In the genomic region with DNA sequence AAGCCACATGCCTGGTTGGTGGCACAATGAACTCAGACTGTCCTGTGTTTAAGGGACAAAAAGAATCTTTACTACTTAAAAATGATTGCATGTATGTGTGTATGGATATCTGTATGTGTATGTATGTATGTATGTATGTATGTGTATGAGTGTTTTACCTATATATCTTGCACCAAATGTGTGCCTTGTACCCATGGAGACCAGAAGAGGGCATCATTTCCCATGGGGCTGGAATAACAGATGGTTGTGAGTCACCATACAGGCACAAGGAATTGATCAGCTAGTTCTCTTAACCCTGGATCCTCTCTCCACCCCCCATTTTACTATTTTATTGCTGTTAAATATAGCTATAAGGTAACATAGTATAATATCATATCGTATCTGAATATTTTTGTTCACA, we compare ENCODE assay signal across 31 mouse cellular contexts. TPM values are rescaled to one million over a fixed set of nuclear protein-coding genes. Genes with fewer than 3 reads are reported as not detected.
DNase-seq lines count a peak whose midpoint lies in the region; ATAC-seq and TF ChIP-seq lines count a peak whose summit lies in the region.
"Had no signal": no experiment of that assay in that cellular context is flagged by ENCODE, and none has a peak within 500 bp of the region (broad histone marks: within the 10 kb centered on the region; RNA-seq: fewer than 3 reads in every experiment).

No protein-coding gene starts in this region.

- TF ChIP-seq EP300 in heart, adult 2 months (IDR thresholded peaks at IDR 0.05; ENCODE audit: insufficient read depth, low read depth, low read length): no peak
- TF ChIP-seq EP300 in lung, postnatal 0 days (IDR thresholded peaks at IDR 0.05): no peak
- TF ChIP-seq EP300 in stomach, postnatal 0 days (optimal IDR thresholded peaks at IDR 0.05): no peak

- ATAC-seq in lung, postnatal 0 days: no peak
- no peak for ATAC-seq in stomach, postnatal 0 days (ENCODE audit: low FRiP score, low TSS enrichment)
- ATAC-seq: forebrain, embryonic 14.5 days; hindbrain, embryonic 16.5 days had no signal

- WGBS in heart, adult 2 months: 89% methylated on average over 1 of the region's 1 CpGs
- 97% methylated on average over 1 of the region's 1 CpGs for WGBS in lung, postnatal 0 days
- 94% methylated on average over 1 of the region's 1 CpGs for WGBS in stomach, postnatal 0 days
- WGBS in embryonic facial prominence, embryonic 10.5 days: 92% methylated on average over 1 of the region's 1 CpGs

- no peaks in the 10 kb centered on the region for H3K79me2 ChIP-seq in heart, adult 2 months (replicated peaks; ENCODE audit: control insufficient read depth, insufficient read depth, low read length)

- no peak overlapping the region for H3K9ac ChIP-seq in heart, adult 2 months (ENCODE audit: low read depth, low read length)
- no peak overlapping the region for H3K9ac ChIP-seq in lung, postnatal 0 days (replicated peaks; ENCODE audit: low read depth)
- no peak overlapping the region for H3K9ac ChIP-seq in stomach, postnatal 0 days (ENCODE audit: low read length)
- H3K9ac ChIP-seq: embryonic facial prominence, embryonic 12.5 days; heart, embryonic 13.5 days; kidney, embryonic 15.5 days; limb, embryonic 13.5 days; neural tube, embryonic 15.5 days had no signal

- no peak for DNase-seq in heart, adult 2 months
- no peak for DNase-seq in heart, postnatal 14 days
- no peak for DNase-seq in layer of hippocampus, adult 2 months (ENCODE audit: low spot score in 2 of 2)
- DNase-seq in layer of hippocampus, postnatal 25 days (ENCODE audit: extremely low spot score in 1 of 2, low spot score in 1 of 2): no peak
- DNase-seq in lung, postnatal 0 days (ENCODE audit: low spot score): no peak
- DNase-seq in lung, postnatal 10 days: no peak
- no peak for DNase-seq in stomach, postnatal 0 days (ENCODE audit: low spot score)
- DNase-seq in embryonic facial prominence, embryonic 10.5 days (ENCODE audit: low spot score): no peak
- DNase-seq: adrenal gland, postnatal 10 days; cerebellum, adult 8-10 months; cerebellum, postnatal 25 days; heart, postnatal 10 days; kidney, adult 11 months; layer of hippocampus, adult 9-11 months; midbrain, embryonic 14.5 days; retina, postnatal 1 day; right cerebral cortex, postnatal 25 days; spleen, adult 18-20 months; thymus, adult 18-20 months; thymus, postnatal 25 days had no signal

- no peaks in the 10 kb centered on the region for H3K9me3 ChIP-seq in lung, postnatal 0 days (ENCODE audit: low read length)
- no peaks in the 10 kb centered on the region for H3K9me3 ChIP-seq in stomach, postnatal 0 days (ENCODE audit: control insufficient read depth, low read length)
- peaks cover 2% of the 10 kb centered on the region; the same call in 1 of the 2 replicates for H3K9me3 ChIP-seq in embryonic facial prominence, embryonic 10.5 days
- H3K9me3 ChIP-seq: embryonic facial prominence, embryonic 12.5 days; neural tube, embryonic 15.5 days had no signal

- H3K4me2 ChIP-seq in lung, postnatal 0 days (replicated peaks; ENCODE audit: low read depth, low read length): no peak overlapping the region
- no peak overlapping the region for H3K4me2 ChIP-seq in stomach, postnatal 0 days (replicated peaks; ENCODE audit: low read depth)
- H3K4me2 ChIP-seq: embryonic facial prominence, embryonic 12.5 days; heart, embryonic 13.5 days; kidney, embryonic 15.5 days; limb, embryonic 13.5 days; neural tube, embryonic 15.5 days had no signal

- TF ChIP-seq POLR2A in heart, adult 2 months (IDR thresholded peaks at IDR 0.05; ENCODE audit: insufficient read depth, low read depth, low read length): no peak

- H3K27me3 ChIP-seq in heart, adult 2 months (ENCODE audit: control insufficient read depth, insufficient read depth, low read length): no peaks in the 10 kb centered on the region
- no peaks in the 10 kb centered on the region for H3K27me3 ChIP-seq in lung, postnatal 0 days (replicated peaks; ENCODE audit: insufficient read depth, low read length)
- H3K27me3 ChIP-seq in stomach, postnatal 0 days (ENCODE audit: control insufficient read depth, insufficient read depth, low read length): no peaks in the 10 kb centered on the region
- H3K27me3 ChIP-seq in embryonic facial prominence, embryonic 10.5 days (replicated peaks; ENCODE audit: low read depth, poor library complexity, severe bottlenecking): peaks cover 7% of the 10 kb centered on the region

- H3K27ac ChIP-seq in heart, adult 2 months: no peak overlapping the region
- H3K27ac ChIP-seq in layer of hippocampus, adult 2 months: no peak overlapping the region
- H3K27ac ChIP-seq in lung, postnatal 0 days (ENCODE audit: low read length): no peak overlapping the region
- no peak overlapping the region for H3K27ac ChIP-seq in stomach, postnatal 0 days (replicated peaks)
- no peak overlapping the region for H3K27ac ChIP-seq in embryonic facial prominence, embryonic 10.5 days (replicated peaks)
- H3K27ac ChIP-seq: embryonic facial prominence, embryonic 12.5 days; heart, embryonic 13.5 days; hindbrain, embryonic 10.5 days; kidney, embryonic 15.5 days; limb, embryonic 13.5 days; macrophage; neural tube, embryonic 15.5 days had no signal

- H3K4me1 ChIP-seq in heart, adult 2 months (ENCODE audit: control insufficient read depth, insufficient read depth, low read length): no peaks in the 10 kb centered on the region
- no peaks in the 10 kb centered on the region for H3K4me1 ChIP-seq in lung, postnatal 0 days (ENCODE audit: insufficient read depth, low read depth, low read length)
- no peaks in the 10 kb centered on the region for H3K4me1 ChIP-seq in stomach, postnatal 0 days (replicated peaks; ENCODE audit: control insufficient read depth, insufficient read depth)
- 0 out of 2 replicates have a peak, but pooled peaks cover 1% of the 10 kb centered on the region for H3K4me1 ChIP-seq in embryonic facial prominence, embryonic 10.5 days
- H3K4me1 ChIP-seq: embryonic facial prominence, embryonic 12.5 days; heart, embryonic 13.5 days; kidney, embryonic 15.5 days; limb, embryonic 13.5 days; neural tube, embryonic 15.5 days had no signal

- H3K36me3 ChIP-seq in heart, adult 2 months (ENCODE audit: control insufficient read depth, insufficient read depth, low read length): no peaks in the 10 kb centered on the region
- no peaks in the 10 kb centered on the region for H3K36me3 ChIP-seq in lung, postnatal 0 days (ENCODE audit: insufficient read depth, low read length)
- no peaks in the 10 kb centered on the region for H3K36me3 ChIP-seq in stomach, postnatal 0 days (ENCODE audit: control insufficient read depth, insufficient read depth, low read length)
- no peaks in the 10 kb centered on the region for H3K36me3 ChIP-seq in embryonic facial prominence, embryonic 10.5 days (replicated peaks)
- H3K36me3 ChIP-seq: embryonic facial prominence, embryonic 12.5 days; G1E; heart, embryonic 13.5 days; hindbrain, embryonic 10.5 days; kidney, embryonic 15.5 days; limb, embryonic 13.5 days; neural tube, embryonic 15.5 days had no signal

- TF ChIP-seq CTCF in heart, adult 2 months (IDR thresholded peaks at IDR 0.05): peak; percentile 33
- peak; percentile 63 for TF ChIP-seq CTCF in layer of hippocampus, adult 2 months (conservative IDR thresholded peaks at IDR 0.05)
- TF ChIP-seq CTCF in lung, postnatal 0 days (IDR thresholded peaks at IDR 0.05): peak; percentile 31
- peak; percentile 53 for TF ChIP-seq CTCF in stomach, postnatal 0 days (IDR thresholded peaks at IDR 0.05; ENCODE audit: low read depth)

- no peak overlapping the region for H3K4me3 ChIP-seq in heart, adult 2 months
- H3K4me3 ChIP-seq in layer of hippocampus, adult 2 months: no peak overlapping the region
- no peak overlapping the region for H3K4me3 ChIP-seq in lung, postnatal 0 days (ENCODE audit: low read depth, low read length)
- H3K4me3 ChIP-seq in stomach, postnatal 0 days (ENCODE audit: low read depth, low read length): no peak overlapping the region
- H3K4me3 ChIP-seq in embryonic facial prominence, embryonic 10.5 days: no peak overlapping the region
- H3K4me3 ChIP-seq: embryonic facial prominence, embryonic 12.5 days; heart, embryonic 13.5 days; hindbrain, embryonic 10.5 days; kidney, embryonic 15.5 days; limb, embryonic 13.5 days; neural tube, embryonic 15.5 days had no signal

- intact Hi-C loops in heart, adult 2 months (cut with DNase I): no loop called here
- intact Hi-C loops in heart, postnatal 14 days (cut with DNase I): no loop called here

RNA-seq across cellular contexts. Expression of gene Myrip, which starts 4.4 kb away (rescaled TPM):
- total RNA-seq in heart, adult 2 months (2021): 1 to 10 TPM; 5.4 to 6.2 TPM
- 1.5 and 1.8 TPM in 2 replicates for polyA plus RNA-seq in heart, adult 2 months (2012; rRNA removed)
- total RNA-seq in heart, postnatal 14 days (2021): 1 to 10 TPM; 4.3 to 4.7 TPM
- total RNA-seq in layer of hippocampus, adult 2 months (2021): 10 to 100 TPM; 54.7 to 58.7 TPM
- total RNA-seq in layer of hippocampus, postnatal 25 days (2021): 10 to 100 TPM; 49.6 to 52.7 TPM
- polyA plus RNA-seq in lung, postnatal 0 days (2015; fragmentation: Nextera tagmentation; extraction: Ambion mirVana): 0.58 and 0.65 TPM in 2 replicates
- polyA plus RNA-seq in stomach, postnatal 0 days (2015; fragmentation: Nextera tagmentation; extraction: Ambion mirVana): 0.38 and 0.42 TPM in 2 replicates
- 0.18 and 0.27 TPM in 2 replicates for polyA plus RNA-seq in embryonic facial prominence, embryonic 10.5 days (2016; fragmentation: Nextera tagmentation; extraction: Ambion mirVana)
- total RNA-seq: megakaryocyte-erythroid progenitor cell, adult 5-6 weeks had no signal
- polyA plus RNA-seq: G1E, macrophage had no signal

Comparison
In these comparisons a context has a peak if more than half of its experiments do, and no peak if none do; other contexts are left out.
1. RNA of gene Myrip, which starts 4.4 kb away (total RNA-seq): 54.7 to 58.7 TPM in layer of hippocampus, adult 2 months and 49.6 to 52.7 TPM in layer of hippocampus, postnatal 25 days; 5.4 to 6.2 TPM in heart, adult 2 months and 4.3 to 4.7 TPM in heart, postnatal 14 days; every median in the first group is over 4 times any median in the second.
2. Peak in every context shown above with its lines, with median percentiles within 50 percentile points of each other: CTCF ChIP-seq.